Mouse (Mus musculus) spleen, postnatal 10 days (tissue): ENCODE data around the gene Olfr1212.

Experiments used
- DNase-seq, 2 experiments: peaks; one replicate each; pipeline ENCODE4 v3.0.0; 2021 to 2022; ENCODE audit warnings: low spot score in 2 of 2

The Olfr1212 gene

DNA sequence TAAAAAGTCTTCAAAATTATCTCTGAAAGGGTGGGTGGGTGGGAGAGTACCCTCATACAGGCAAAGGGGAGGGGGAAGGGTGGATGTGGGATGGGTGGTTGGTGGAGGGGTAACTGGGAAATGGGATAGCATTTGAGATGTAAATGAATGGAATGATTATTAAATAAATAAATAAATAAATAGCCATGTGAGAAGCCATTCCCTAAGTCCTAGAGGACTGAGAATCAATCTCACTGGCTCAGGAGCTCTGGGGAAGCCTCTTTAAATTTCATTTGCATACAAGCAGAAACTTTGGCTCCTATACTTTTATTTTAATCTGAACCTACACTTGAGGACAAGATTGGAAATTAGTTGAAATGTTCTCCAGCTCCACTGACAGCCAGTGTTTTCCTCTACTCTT is at the start of gene Olfr1212:
Gene Olfr1212, plus strand, starts transcription at position 301 of the 400 bp plus-strand sequence.
- no peak for DNase-seq

DNA sequence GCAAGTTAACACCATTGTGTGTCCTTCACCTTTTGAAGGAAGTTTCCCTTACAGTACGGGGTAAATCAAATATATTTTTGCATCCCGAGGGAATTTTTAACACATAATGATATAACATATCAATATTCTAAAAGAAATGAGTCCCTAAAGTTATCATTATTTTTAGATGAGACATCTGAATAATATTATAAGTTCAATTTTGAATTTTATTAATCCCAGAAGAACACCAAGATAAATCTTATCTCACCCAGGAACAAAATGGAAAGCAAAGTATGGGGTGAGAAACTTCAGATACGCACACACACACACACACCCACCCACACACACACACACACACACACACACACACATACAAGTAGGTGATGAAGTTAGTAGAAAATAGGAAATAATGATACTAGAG is 38.7 kb upstream of the Olfr1212 start, which contains the start of gene Olfr1209:
Gene Olfr1209, minus strand, starts transcription at position 101 of the 400 bp plus-strand sequence.
- DNase-seq, result no peak

DNA sequence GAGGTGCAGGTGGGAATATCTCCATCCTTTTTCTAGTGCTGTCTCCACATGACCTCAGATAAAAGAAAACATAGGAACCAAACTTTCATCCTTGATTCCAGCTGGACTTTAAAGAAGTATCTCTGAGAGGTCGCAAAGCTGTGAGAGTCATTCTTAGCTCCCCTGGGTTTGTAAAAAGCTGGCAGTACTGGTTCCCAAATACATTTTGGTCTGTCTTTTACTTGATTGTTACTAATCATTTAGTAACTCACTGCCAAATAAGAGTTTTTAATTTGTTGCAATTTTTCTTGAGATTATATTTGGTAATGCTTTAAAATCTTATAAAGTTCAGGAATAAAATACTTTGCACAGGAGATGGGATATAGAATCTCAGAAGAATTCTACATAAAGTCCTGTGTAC is 15.8 kb upstream of the Olfr1212 start, which contains the start of gene Olfr1211:
Gene Olfr1211, minus strand, starts transcription at position 101 of the 400 bp plus-strand sequence.
- DNase-seq, result no peak

DNA sequence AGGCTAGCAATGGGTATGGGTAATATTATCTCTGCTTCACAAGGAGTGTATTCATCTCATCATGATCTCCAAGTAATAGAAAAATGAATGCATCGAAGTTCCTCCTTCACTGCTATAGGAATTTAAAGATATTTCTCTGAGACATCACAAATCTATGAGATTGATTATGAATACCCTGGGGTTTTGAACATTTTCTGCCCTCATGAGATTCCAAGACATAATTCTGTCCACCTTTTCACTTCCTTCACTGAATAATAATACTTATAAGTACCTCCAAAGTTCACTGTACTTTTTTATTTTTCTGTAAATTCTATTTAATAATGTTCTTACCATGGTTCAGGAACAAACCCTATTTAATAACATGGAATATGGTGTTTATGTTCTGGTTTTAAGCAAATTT is 26.4 kb downstream of the Olfr1212 start, which contains the start of gene Gm13762:
Gene Gm13762, minus strand, starts transcription at position 101 of the 400 bp plus-strand sequence.
- no peak for DNase-seq

DNA sequence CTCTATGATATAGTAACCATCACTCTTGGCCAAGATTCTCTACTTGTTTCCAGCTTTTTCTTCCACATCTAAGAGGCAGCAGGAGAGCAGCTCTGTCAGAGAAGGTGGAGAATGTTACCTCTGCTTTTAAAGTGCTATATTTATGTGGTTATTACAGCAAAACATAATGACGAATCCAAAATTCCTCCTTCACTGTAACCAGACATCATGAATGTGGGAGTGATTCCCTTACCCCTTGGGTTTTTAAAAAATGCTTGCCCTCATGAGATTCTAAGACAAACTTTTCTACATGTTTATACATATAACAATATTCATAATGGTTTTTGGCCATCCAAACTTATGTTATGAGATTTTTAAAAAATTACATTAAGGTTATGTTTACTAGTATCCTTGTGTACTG is 38.8 kb downstream of the Olfr1212 start, which contains the start of gene Olfr1214:
Gene Olfr1214, minus strand, starts transcription at position 101 of the 400 bp plus-strand sequence.
- DNase-seq, result no peak

DNA sequence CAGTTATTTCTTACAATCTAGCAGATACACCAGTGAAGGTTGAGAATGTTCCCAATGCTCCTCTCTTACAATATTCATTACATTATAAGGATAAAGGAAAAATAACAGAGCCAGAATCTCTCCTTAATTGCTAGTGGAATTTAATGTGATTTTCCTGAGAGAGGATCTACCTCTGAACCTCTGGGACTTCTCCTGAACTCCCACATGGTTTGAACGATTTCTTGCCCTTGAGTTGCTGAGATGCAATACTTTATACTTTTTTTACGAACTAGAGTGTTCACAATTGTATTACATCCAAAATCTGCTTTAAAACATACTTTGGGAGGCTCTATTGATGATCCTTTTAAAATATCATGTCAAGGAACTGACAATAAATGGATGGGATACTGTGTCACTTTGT is 53.1 kb downstream of the Olfr1212 start, which contains the start of gene Olfr1215:
Gene Olfr1215, minus strand, starts transcription at position 101 of the 400 bp plus-strand sequence.
- no peak for DNase-seq
